Mouse (Mus musculus) adrenal gland, adult 18-20 months (tissue): ENCODE measurements around the gene Olfr92. TPM values are rescaled to one million over a fixed set of nuclear protein-coding genes. Genes with fewer than 3 reads are reported as not detected.

ENCODE experiments used
- DNase-seq, 2 experiments: peaks; one replicate each; pipeline ENCODE4 v3.0.0; 2021 to 2022; ENCODE audit warnings: low spot score in 2 of 2
- total RNA-seq, 2 experiments: library from RNA; stranded (reverse); gene quantifications; 1 replicate in 1 of 2; 2 replicates in 1 of 2; pipeline ENCODE4 v1.2.3; 2021

Gene Olfr92
- total RNA-seq, 2 experiments from 2014 or later, result not detected

- no peak for DNase-seq
These were observed 56.8 kb downstream of the Olfr92 start for GRCm38 (mm10) chr17:37063063-37063462.

GRCm38 (mm10) chr17:37062101-37062641 is 57.7 kb downstream of the Olfr92 start:
- DNase-seq, result no peak

GRCm38 (mm10) chr17:37061435-37061834 is 58.5 kb downstream of the Olfr92 start:
- DNase-seq, result no peak

Other genes starting within 250 kb of the Olfr92 start
- under 1 TPM; 0.26 to 0.53 TPM for gene Trim40, start 230.0 kb downstream of the Olfr92 start, total RNA-seq
- gene Trim31, start 222.0 kb downstream of the Olfr92 start, total RNA-seq, result not detected
- gene Rnf39, start 177.2 kb downstream of the Olfr92 start, total RNA-seq, result under 1 TPM; 0.61 to 0.86 TPM
- 100 to 1,000 TPM in 1 of 2 experiments, 10 to 100 TPM in 1; 84.2 to 100 TPM for gene Ppp1r11, start 168.3 kb downstream of the Olfr92 start, total RNA-seq
- 10 to 100 TPM; 45.3 to 50.7 TPM for gene Znrd1, start 161.5 kb downstream of the Olfr92 start, total RNA-seq
- 10 to 100 TPM; 12.4 to 13.3 TPM for gene Znrd1as, start 161.5 kb downstream of the Olfr92 start, total RNA-seq
- not detected for gene 2410137M14Rik, start 138.9 kb downstream of the Olfr92 start, total RNA-seq
- not detected for gene H2-M5, start 130.6 kb downstream of the Olfr92 start, total RNA-seq
- gene Zfp57, start 118.9 kb downstream of the Olfr92 start, total RNA-seq, result 1 to 10 TPM; 2.5 to 3.5 TPM
- gene Mog, start 96.7 kb downstream of the Olfr92 start, total RNA-seq, result not detected
- gene Gabbr1, start 74.1 kb downstream of the Olfr92 start, total RNA-seq, result 10 to 100 TPM; 23.3 to 28.6 TPM
- not detected for gene Olfr90, start 31.6 kb downstream of the Olfr92 start, total RNA-seq
- not detected for gene Olfr91, start 21.8 kb downstream of the Olfr92 start, total RNA-seq
- not detected for gene Olfr93, start 41.4 kb upstream of the Olfr92 start, total RNA-seq
- under 1 TPM in 1 of 2 experiments, not detected in 1; 0.67 TPM for gene Ubd, start 73.8 kb upstream of the Olfr92 start, total RNA-seq
- not detected for gene Olfr94, start 80.9 kb upstream of the Olfr92 start, total RNA-seq
- not detected for gene Olfr95, start 93.0 kb upstream of the Olfr92 start, total RNA-seq
- not detected for gene Olfr96, start 100.1 kb upstream of the Olfr92 start, total RNA-seq
- gene Olfr97, start 117.2 kb upstream of the Olfr92 start, total RNA-seq, result not detected
- not detected for gene Olfr98, start 143.7 kb upstream of the Olfr92 start, total RNA-seq
- 1 to 10 TPM; 5.1 to 8.1 TPM for gene H2-M3, start 150.1 kb upstream of the Olfr92 start, total RNA-seq
- gene Olfr99, start 163.4 kb upstream of the Olfr92 start, total RNA-seq, result not detected
- not detected for gene Olfr101, start 184.2 kb upstream of the Olfr92 start, total RNA-seq
- gene Olfr102, start 197.0 kb upstream of the Olfr92 start, total RNA-seq, result not detected
- not detected for gene Olfr103, start 219.6 kb upstream of the Olfr92 start, total RNA-seq
- gene Olfr104-ps, start 239.5 kb upstream of the Olfr92 start, total RNA-seq, result not detected